Mouse (Mus musculus) brain, embryonic 14.5 days (tissue): Measurements from ENCODE around the gene Mcm3.

ENCODE experiments used
- CTCF ChIP-seq: fragments of 200-500 bp; IDR thresholded peaks from 2 replicates; pipeline ENCODE4 v1.5.1; 2012; ENCODE audit warnings: inconsistent platforms, mild to moderate bottlenecking, moderate library complexity, borderline replicate concordance; ENCODE audit not compliant: insufficient read depth, insufficient read length; ENCODE audit errors: extremely low read depth
- POLR2A ChIP-seq: fragments of 200-500 bp; IDR thresholded peaks from 2 replicates; pipeline ENCODE4 v1.6.1; 2012; ENCODE audit warnings: mild to moderate bottlenecking, inconsistent platforms, borderline replicate concordance; ENCODE audit not compliant: poor library complexity, insufficient read depth, insufficient read length, severe bottlenecking; ENCODE audit errors: extremely low read depth

DNA sequence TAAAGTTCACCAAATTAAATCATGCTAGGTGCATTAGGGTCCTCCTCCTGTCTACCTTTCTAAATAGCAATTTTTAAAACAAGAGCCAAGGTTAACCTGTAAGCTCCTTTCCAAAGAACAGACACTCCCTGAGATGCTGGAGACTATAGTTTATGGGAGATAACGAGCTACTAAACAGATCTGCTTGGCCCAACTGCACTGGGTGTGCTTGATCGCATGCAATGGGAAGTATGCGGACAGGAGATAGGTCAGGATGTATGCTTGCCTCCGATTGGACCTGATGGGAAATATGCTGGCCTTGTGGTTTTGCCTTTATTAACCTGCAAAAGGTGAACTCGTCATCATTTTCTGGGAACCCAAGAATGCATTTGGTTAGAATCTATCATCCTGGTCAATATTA lies 24.9 kb downstream of the Mcm3 start:
- TF ChIP-seq CTCF (no peak), POLR2A (no peak)
